Mouse (Mus musculus) layer of hippocampus, postnatal 25 days (tissue): ENCODE results near the gene Col6a3. TPM values are rescaled to one million over a fixed set of nuclear protein-coding genes. Genes with fewer than 3 reads are reported as not detected.

Experiments used
- DNase-seq, 2 experiments: peaks; one replicate each; pipeline ENCODE4 v3.0.0; 2022; ENCODE audit warnings: mixed read lengths in 2 of 2, low spot score in 1 of 2; ENCODE audit errors: extremely low spot score in 1 of 2
- total RNA-seq, 2 experiments: library from RNA; stranded (reverse); gene quantifications; 2 replicates each; pipeline ENCODE4 v1.2.3; 2021

Gene Col6a3
- 1 to 10 TPM; 5.0 to 6.1 TPM for total RNA-seq

DNA sequence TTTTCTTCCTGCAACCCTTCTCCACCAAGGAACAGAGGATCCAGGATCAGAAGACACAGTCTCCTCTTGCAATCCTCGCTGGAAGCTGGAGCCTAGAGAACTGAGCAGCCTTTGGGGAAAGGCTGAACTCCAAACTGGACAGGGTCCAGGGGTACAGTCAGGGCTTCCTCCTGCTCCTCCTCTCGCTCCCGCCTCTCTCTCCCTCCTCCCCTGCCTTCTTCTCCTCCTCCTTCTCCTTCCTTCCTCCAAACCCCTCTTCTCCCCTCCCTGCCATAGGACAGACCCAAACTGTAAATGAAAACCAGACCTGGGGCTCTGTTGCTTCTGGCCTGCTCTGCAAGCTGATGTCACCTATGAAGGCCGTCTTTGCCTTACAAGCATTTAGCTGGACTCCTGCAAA lies at the start of gene Col6a3:
Gene Col6a3 (minus strand): TSS at position 136 of the 400 bp plus-strand sequence.
- no peak for DNase-seq

DNA sequence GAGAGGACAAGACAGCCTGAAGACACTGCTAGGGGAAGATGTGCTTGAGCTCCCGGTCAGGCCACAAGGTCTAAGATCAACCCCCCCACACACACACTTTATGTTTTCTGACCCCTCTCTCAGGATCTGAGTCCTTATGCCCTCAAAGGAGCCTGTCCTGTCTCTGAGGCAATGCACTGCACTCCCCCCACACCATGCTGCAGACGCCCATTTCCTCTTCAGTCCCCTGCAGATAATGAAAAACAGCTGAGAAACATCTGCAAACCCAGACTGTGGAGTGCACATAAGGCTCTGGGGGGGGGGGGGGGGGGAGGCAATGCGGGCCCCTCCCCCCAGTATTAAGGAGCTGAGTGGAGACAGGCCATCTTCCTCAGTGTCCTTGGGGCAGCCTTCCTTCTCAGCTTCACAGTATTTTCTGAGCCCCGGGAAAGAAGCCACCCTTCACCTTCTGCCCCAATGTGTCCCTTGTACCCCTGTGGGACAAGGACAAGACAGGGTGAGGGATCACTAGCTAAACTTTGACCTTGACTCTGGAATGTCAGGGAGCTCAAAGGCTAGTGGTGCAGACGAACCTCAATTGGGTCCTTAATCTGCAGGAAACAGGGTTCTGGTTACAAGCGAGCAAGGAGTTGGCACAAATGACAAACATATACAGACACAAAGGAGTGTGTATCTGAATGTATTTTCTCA lies 42.1 kb upstream of the Col6a3 start:
- DNase-seq: no peak

DNA sequence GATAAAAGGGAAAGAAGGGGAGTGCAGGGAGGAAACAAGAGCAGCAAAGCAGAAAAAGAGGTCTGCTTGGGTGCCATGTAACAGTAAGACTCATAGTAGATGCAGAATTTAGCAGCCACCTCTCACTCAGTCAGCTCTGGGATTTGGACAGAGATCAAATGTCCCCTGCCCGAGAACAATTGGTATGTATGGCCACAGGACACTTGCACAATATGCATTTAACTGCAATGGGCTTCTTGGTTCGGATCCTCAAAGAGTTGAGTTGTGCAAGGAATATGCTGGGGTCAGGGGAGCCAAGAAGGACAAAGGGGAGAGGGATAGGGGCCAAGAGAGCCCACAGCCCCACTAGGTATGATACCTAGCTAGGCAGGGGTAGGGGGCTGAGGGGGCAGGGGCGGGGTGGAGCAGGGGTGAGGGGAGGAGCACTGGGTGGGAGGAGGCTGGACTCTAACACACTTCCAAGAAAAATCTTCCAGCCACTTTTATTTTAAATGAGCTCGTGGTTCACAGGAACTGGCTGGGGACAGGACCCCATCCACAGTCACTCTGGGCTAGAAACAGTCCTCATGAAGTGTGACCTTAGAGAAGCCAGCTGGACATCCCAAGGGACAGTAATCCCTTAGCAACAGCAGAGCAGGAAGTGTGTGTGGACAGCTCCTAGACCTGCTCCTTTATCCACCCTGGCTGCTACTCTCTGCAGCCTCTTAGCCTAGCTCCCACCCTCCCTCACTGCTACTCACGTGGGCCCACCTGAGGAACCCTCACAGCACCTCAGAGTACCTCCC lies 32.9 kb upstream of the Col6a3 start:
- DNase-seq: no peak

DNA sequence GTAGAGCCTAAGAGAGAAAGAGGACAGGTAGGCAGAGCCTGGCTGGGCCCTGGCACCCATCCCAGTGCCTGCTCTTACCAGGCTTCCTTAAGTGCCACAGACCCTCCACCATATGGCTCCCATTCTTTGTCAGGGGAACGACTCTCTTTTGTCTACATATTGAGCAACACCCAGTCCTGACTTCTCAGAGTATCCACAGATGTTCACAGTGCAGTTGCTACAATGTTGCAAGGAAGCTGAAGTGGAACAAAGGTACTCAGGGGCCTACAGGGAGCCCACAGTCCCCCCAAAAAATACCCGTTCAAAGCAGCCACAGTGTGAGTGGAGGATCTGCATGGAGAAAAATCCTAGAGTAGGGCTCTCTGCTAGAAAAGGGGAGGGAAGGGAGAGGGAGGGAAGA lies 32.2 kb upstream of the Col6a3 start:
- no peak for DNase-seq

DNA sequence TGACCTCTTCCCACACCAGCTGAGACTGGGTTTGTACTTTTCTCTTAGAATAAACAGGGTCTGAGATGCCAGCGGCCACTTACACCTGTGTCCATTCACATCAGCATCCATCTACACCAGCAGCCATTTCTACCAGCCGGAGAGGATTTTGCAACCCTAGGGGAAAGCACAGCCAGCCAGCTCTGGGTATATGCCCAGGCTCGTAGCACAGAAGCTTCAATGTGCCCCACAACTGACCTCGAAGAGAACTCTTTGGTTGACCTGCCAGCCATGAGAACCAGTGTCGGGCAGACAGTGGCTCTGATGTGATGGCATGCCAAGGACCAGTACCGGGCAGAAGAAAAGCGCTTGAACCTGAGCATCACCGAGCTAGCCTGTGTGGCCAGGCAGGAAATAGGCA lies 31.6 kb upstream of the Col6a3 start:
- no peak for DNase-seq

DNA sequence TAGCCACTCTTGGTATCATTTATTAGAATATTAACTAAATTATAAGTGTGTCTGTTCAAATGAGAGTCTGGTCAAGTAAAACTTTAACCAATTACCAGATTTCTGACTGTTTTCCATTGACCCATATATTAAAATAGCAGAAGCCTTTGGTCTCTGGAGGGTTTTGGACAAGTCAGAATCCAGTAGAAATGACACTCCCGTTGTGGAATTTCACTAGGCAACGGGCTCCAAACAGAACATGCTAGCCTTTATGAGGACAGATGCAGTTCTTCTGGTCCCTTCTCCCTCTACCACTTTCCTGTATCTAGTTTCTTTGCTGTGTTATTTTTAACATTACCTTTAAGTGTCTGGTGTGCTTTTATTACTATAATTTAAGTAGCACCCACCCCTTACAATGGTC lies 26.8 kb upstream of the Col6a3 start:
- no peak for DNase-seq

DNA sequence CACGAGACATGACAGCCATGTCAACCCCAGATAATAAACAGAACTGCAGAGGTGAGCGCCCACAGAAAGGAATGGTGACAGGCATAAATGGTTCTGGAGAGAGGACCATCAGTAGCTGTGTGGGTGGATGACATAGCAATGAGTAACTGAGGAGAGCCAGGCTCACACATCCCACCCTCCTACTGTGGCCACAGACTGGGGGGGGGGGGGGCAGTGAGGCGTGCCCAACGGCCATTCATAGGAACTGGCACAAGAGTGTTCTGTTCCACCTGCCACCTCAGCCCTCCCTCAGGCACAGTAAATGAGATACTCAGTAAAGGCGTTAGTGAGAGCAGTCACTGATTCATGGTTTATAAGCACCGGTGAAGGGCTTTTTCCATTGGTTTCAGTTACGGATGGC lies 23.0 kb upstream of the Col6a3 start:
- DNase-seq: no peak

DNA sequence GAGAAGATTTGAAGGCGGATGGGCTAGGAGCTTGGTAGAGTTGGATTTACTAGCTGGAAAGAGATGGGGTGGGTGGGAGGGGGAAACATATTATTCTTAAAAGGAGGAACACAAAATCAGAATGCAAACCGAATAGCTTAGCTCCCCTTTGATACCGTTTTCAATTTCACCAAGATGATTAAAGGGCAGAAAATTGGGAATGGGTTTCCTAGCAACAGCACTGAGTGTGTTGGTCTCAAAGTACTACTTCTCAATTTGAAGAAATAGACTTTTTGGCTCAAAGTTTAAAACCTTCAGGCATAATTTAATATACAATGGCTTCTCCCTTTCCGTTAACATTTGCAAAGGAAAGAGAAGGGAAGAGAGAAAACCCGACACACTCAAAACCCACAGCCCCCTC lies 12.1 kb upstream of the Col6a3 start:
- no peak for DNase-seq

DNA sequence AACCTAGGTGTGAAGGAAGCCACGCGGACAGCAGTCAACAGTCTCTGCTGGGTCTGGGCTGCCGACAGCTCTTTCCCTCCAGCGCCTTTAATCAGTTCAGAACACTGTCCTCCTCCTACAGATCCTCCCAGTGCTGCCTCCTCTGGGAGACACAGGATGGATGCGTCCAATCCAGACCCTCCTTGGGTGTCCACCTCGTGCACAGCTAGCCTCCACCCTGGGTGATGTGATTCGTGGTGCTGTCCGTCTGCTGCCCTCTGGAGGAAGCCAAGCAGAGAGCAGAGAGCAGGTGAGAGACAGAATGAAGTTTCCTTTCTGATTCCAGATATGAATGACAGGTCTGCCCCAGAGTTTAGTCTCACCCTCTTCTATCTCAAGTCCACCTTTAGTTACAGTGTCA lies 6.1 kb upstream of the Col6a3 start:
- DNase-seq: no peak

DNA sequence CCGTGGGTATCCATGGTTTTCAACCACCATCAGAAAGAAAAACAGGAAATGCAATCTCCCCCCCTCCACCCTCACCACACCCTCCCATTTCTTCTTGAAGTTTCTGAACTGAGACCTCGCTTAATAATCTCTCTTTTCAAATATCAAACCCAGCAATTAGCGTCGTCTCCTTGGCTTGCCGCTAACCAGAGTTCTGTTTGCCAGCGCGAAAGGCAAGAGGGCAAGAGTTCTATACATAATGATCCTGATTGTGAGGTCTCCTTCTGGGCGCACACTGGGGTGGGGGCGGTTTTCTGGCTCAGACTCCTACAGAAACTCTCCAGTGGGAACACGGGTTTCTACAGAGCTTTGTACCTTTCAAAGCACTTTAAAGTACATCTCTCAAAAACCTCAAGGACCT lies 1.4 kb upstream of the Col6a3 start:
- no peak for DNase-seq

DNA sequence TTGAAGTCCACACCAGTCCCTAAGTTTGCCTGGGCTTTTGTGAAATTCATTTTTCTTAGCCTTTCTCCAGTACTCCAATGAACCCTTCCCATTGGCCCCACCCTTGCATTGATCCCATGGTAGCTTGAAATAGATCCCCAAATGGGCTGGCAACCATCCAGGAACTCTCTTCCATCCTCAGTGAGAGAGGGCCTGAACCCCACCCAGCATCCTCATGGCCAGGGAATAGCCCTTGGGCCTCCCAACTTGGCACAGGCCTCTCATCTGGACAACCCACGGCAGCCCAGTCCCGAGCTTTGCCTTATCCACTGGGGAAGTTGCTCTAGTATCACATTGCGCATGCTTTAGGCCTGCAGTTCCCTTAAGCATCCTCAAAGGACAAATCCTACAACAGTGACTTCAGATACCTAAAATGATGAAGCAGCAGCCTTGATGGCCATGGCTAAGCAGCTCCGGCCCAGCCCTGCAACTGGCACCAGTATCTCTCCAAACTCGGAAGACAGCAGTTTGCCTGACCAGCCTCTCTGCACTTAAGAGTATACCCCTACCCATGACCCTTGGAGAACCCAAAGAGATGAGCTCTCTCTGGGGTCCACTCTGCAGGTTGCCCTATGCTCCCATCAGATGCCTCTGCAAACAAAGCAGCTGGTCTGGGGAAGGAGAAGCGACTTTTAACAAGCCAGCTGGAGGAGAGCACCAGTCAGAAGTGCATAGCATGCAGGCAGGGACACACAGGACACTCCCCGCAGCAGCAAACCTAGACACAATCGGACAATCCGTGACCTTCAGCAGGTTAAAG lies 783 bp downstream of the Col6a3 start:
- DNase-seq: no peak

DNA sequence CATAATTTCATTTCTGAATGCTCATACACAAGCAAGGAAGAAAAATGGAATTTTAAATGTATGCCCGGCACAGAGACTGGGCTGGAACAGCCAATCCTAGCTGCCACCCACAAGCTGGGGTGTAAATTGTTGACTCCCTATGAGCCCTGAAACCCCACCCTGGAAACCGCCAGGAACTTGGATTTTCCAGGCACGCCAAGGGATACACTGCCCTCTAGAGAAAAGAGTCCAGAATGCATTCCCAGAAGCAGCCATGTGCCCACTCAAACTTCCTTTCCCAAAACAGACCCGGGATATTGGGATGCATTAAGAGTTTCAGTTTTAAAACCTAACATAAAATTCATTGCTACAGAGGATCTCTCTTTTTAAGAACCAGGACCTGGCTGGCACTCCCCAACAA lies 3.5 kb downstream of the Col6a3 start:
- DNase-seq: peak; percentile 40 to 53

DNA sequence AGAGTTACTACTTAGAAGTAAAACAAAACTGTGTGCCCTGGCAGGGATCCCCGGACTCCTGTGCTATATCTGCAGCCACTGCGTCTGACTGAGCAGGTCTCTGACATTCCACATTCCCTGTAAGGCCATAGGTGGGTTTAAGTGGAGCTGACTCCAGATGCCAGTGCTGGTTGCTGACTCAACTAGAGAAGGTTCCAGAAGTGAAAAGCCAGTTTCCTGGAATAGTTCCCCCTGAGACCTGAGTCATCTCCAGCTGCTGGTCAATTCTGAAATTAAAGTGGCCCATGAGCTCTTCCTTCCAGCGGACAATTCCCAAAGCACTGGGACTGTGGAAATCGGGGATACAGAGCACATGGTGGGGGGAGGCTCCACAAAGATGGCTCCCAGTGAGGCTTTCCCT lies 5.1 kb downstream of the Col6a3 start:
- DNase-seq: no peak

DNA sequence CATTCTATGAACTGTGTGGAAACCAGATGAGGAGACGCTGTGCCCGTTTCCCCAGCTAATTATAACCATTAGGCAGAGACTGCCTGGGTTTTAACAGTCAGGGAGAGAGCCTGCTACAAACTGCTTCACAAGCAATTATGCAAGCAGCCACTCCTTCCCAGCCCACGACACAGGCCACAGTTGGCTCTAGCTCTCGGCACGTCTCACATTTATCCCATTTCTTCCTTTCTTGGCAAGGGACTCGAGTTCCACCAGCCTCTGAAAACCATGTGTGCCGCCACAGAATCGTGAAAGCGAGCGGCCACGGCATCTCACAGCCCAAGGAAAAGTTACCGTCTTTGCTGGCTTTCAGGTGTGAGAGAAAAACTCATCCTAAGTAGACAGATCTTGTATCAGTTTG lies 5.5 kb downstream of the Col6a3 start:
- DNase-seq: peak; percentile 18 to 19

DNA sequence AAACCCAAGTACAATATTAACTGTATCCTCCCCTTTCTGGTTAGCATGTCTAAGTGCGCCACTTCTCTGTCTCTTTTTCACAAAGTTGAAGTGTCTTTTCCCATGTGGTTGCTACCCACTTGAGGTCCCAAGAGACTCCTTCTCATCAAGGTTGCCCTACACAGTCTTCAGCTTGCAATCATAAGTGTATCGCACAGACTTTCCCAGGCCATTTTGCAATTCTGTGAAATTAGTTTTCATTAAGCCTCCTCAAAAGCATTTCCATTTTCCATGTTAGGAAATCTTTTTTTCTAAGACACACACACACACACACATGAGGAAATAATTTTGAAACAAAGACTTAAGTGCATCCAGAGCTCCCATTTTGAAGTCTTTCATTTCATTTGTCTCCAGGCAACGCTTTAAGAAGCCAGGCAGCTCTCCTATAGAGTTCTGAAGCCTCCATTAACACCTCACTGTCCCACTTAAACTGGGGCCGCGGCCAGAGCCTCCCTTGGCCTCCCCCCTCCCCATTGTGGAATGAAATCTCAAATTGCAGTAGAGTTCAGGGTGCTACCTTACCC lies 7.5 kb downstream of the Col6a3 start:
- no peak for DNase-seq

DNA sequence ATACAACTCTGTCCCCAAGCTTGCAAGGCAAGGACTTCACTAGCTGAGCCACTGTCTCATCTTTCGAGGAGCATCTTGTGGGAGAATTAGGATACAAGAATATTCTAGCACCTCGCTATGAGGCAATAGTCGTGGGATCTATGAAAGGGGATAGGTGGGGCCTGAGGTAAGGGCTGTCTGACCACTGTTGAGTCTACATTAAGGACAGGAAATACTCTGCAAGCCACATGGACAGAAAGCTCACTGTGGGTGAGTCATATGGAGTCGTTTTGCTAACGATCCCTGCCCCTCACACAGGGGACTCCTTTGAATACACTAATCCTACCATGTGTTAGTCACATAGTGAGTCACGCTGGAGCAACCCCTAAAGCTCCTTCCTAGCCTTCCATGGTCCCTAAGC lies 9.1 kb downstream of the Col6a3 start:
- no peak for DNase-seq

DNA sequence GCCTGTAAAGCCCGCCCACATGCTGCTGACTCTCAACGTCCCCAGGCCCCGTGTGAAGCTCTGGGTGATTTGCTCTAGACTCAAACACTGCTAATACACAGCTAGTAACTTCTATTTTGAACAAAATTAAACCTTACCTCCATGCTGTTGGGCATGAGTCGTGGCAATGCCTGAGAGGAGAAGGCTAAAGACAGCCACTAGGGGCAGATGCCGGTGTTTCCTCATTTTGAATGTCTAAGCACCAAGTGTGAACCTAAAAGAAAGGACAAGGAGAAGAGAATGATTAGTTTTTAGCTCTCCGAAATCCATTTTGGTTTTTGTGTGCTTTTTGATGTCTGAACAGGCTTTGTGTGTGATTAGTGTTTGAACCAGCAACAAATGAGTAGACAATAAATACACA lies 13.8 kb downstream of the Col6a3 start:
- no peak for DNase-seq

DNA sequence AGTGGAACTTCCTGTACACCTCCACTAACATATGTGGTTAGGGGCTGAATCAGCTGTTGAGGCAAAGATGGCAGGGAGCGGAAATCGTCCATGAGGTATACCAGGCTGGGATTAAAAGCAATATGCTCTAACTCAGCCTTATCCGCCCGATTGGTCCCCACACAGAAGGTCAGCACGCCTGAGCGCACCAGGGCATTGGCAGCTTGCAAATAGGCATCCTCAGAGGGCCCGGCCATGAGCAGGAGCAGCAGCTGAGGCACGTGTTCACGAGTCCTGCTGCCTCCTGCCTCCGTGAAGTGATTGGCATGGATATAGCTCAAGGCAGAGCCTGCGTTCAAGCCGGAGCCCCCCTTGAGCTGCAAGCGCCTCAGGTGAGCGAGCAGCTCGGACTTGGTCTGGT lies 30.5 kb downstream of the Col6a3 start:
- DNase-seq: no peak

DNA sequence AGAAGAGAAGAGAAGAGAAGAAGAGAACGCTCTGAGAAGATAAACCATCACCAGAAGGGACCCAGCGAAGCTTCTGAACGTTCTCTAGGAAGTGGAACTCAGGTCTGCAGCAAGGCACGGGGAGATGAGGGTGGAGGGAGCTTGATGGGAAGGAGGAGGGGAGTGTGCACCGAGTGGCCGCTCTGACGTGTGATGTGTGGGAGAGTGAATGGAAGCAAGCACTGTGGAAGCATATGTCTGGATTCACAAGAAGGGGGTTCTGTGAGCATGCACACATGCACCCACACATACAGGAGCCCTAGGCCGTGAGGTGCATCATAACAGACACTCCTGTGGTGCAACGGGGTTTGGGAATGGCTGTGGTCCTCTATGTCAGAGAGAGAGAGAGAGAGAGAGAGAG lies 34.8 kb downstream of the Col6a3 start:
- no peak for DNase-seq

DNA sequence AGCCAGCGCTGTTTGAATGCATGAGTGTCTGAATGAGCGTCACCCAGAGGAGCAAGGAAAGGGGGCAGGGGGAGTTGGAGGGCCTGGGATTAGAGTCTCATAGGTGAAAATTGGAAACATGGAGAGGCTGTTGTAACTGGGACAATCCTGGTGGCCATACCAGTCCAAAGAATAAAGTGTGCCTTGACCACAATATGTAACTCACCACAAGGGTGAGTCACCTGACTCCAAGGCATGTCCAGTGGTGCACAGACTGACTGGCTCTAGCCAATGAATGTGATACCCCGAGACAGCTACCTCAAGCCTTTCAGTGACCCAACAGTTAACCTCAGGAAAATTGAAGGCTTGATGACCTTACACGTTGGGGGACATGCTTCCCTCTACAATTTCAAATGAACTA lies 40.7 kb downstream of the Col6a3 start:
- DNase-seq: no peak

DNA sequence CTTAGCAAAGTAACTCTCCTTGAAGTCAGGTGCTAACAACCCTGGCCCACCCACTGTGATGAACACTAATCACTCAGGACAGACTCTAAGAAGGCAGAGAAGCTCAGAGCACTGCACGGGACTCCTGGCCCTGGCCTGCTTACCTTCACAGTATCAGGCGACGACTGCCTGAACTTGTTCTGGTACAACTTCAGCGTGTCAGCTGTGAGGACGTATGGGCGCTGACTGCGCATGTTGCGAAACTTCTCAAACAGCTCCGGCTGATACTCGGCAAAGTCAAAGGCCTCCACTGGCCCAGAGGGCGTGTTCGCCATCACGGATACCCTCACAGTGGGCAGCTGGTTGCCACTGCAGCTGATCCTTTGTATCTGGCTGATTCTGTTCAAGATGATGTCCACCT lies 42.7 kb downstream of the Col6a3 start:
- no peak for DNase-seq
